Mouse (Mus musculus): ENCODE results near the gene Zbtb18.

- TF ChIP-seq CTCF (IDR thresholded peaks at IDR 0.05; ENCODE audit: control insufficient read depth, insufficient read depth, insufficient replicate concordance, low read depth, low read length) = no peak
- no peak for TF ChIP-seq POLR2A (IDR thresholded peaks at IDR 0.05; ENCODE audit: control insufficient read depth, low read depth, low read length)
Observed at GRCm38 (mm10) chr1:177479356-177480004, 37.3 kb downstream of the Zbtb18 start.

Data from testis, adult 2 months (tissue).